Mouse (Mus musculus): ENCODE measurements around the gene Gm28043. TPM values are rescaled to one million over a fixed set of nuclear protein-coding genes. Genes with fewer than 3 reads are reported as not detected.

The Gm28043 gene
- total and polyA plus RNA-seq, 3 experiments, result 3.6 to 4.2 (median 3.7) TPM

DNA sequence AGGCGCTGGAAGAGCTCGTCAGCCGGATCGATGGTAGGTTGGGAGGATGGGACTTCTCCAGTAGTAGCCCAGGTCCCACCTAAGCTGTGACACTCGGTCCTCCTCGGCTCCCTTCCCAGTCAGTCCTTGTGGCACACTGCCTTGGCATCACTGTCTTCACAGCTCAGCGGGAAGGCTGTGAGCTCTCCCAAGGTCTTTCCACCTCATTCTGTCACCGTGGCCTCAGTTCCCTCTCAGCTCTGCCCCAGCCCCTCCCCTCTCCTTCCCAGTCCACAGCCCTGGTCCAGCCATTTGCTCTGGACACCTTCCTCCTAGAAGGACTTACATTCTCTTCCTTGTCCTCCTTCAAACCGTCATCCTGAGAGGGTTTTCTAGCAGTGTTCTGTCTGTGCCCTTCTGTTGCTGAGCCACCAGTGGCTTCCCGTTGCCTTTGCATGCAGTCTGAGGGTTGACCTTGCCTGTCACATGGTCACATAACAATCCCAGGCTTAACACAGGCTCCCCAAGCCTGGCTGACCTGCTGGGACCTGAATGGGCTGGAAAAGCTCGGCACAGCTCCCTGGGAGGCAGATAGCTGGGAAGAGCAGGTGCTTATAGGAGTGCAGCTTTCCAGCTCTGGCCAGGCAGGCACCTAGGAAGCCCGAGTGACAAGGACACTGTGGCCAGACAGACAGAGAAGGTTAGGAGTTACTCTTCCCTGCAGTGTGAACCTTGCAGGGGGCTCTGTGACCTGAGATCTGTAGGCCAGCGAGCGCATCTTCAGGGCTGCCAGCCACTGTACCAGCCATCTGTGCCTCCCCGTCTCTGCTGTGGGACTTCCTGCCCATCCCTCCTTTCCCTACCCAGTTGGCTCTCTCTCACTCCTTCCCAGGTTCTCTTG, 18.5 kb upstream of the Gm28043 start:
- Histone ChIP-seq H3K36me3 (replicated peaks in 1 of 2; ENCODE audit: control insufficient read depth in 1 of 2, insufficient read depth in 1 of 2, low read length in 1 of 2) (peaks cover 50 to 77% of the 10 kb centered on the region in 2 experiments), H3K4me2 (ENCODE audit: insufficient read depth, low read depth, poor library complexity, severe bottlenecking) (no peak overlapping the region), H3K9me3 (replicated peaks; ENCODE audit: low read length) (no peaks in the 10 kb centered on the region), H3K27me3 (replicated peaks) (no peaks in the 10 kb centered on the region), H3K4me3 (replicated peaks in 1 of 3; ENCODE audit: low read depth in 2 of 3, low read length in 2 of 3, poor library complexity in 1 of 3) (no peak overlapping the region), H3K9ac (ENCODE audit: insufficient read depth, low read depth) (no peak overlapping the region), H3K79me2 (replicated peaks; ENCODE audit: control insufficient read depth, extremely low read depth, insufficient read depth, poor library complexity, severe bottlenecking) (no peaks in the 10 kb centered on the region), H3K4me1 (ENCODE audit: control insufficient read depth in 1 of 2, insufficient read depth in 2 of 2) (no peaks in the 10 kb centered on the region), H3K27ac (ENCODE audit: insufficient read depth, low read depth) (no peak overlapping the region)
- DNase-seq (ENCODE audit: extremely low read depth), result no peak
- in situ Hi-C loops (cut with MboI; ENCODE audit: low pct_ligation_motif_present, low pct_unique_long_range_greater_than_20kb, low sequenced_read_pairs), result no loop called here
- dilution Hi-C loops (cut with MboI; ENCODE audit: extremely low pct_ligation_motif_present, extremely low pct_unique_long_range_greater_than_20kb, low sequenced_read_pairs), result no loop called here
- TF ChIP-seq IRF4 (IDR thresholded peaks at IDR 0.05; ENCODE audit: low read depth, low read length), result no peak
- no peak for TF ChIP-seq HCFC1 (IDR thresholded peaks at IDR 0.05; ENCODE audit: low read depth, low read length)
- TF ChIP-seq CHD2 (IDR thresholded peaks at IDR 0.05; ENCODE audit: low read length), result no peak
- no peak for TF ChIP-seq USF2 (conservative IDR thresholded peaks at IDR 0.05; ENCODE audit: low read depth, low read length)
- no peak for TF ChIP-seq ZNF384 (IDR thresholded peaks at IDR 0.05; ENCODE audit: low read depth, low read length)
- no peak for TF ChIP-seq SMC3 (IDR thresholded peaks at IDR 0.05; ENCODE audit: low read depth, low read length)
- TF ChIP-seq UBTF (IDR thresholded peaks at IDR 0.05; ENCODE audit: low read depth, low read length), result no peak
- TF ChIP-seq ELF1 (IDR thresholded peaks at IDR 0.05; ENCODE audit: low read depth, low read length), result no peak
- TF ChIP-seq RAD21 (IDR thresholded peaks at IDR 0.05; ENCODE audit: low read depth, low read length), result no peak
- TF ChIP-seq GABPA (IDR thresholded peaks at IDR 0.05; ENCODE audit: insufficient replicate concordance, low read depth, low read length), result no peak
- TF ChIP-seq ZMIZ1 (IDR thresholded peaks at IDR 0.05; ENCODE audit: low read depth, low read length), result no peak
- no peak for TF ChIP-seq NELFE (IDR thresholded peaks at IDR 0.05; ENCODE audit: low read depth, low read length)
- TF ChIP-seq USF1 (IDR thresholded peaks at IDR 0.05; ENCODE audit: low read depth, low read length), result no peak
- TF ChIP-seq ZKSCAN1 (IDR thresholded peaks at IDR 0.05; ENCODE audit: borderline replicate concordance, low read depth, low read length), result no peak
- no peak for TF ChIP-seq TBP (conservative IDR thresholded peaks at IDR 0.05; ENCODE audit: low read depth, low read length)
- no peak for TF ChIP-seq ETS1 (conservative IDR thresholded peaks at IDR 0.05; ENCODE audit: low read depth, low read length)

DNA sequence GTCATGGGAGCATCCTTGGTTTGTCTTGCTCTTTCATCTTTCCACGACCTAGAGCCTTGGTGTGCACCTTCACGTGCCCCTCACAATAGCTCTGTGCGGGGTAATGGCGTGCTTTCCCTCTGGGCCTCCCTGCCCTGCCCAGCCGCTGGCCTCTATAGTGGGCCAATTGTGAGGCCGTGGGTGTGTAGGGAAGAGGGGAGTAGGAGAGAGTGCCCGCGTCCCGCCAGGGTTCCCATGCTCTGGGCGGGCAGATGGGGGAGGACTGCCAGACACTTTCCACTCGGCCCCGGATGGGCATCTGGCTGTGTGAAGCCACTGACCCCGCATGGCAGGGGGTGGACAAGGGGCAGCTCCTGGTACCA, 17.9 kb upstream of the Gm28043 start:
- Histone ChIP-seq H3K27ac (ENCODE audit: insufficient read depth, low read depth) (no peak overlapping the region), H3K9me3 (replicated peaks; ENCODE audit: low read length) (no peaks in the 10 kb centered on the region), H3K79me2 (replicated peaks; ENCODE audit: control insufficient read depth, extremely low read depth, insufficient read depth, poor library complexity, severe bottlenecking) (no peaks in the 10 kb centered on the region), H3K27me3 (replicated peaks) (no peaks in the 10 kb centered on the region), H3K9ac (ENCODE audit: insufficient read depth, low read depth) (no peak overlapping the region), H3K4me2 (ENCODE audit: insufficient read depth, low read depth, poor library complexity, severe bottlenecking) (no peak overlapping the region), H3K4me1 (ENCODE audit: control insufficient read depth in 1 of 2, insufficient read depth in 2 of 2) (no peaks in the 10 kb centered on the region), H3K36me3 (replicated peaks in 1 of 2; ENCODE audit: control insufficient read depth in 1 of 2, insufficient read depth in 1 of 2, low read length in 1 of 2) (peaks cover 50 to 79% of the 10 kb centered on the region in 2 experiments), H3K4me3 (replicated peaks in 1 of 3; ENCODE audit: low read depth in 2 of 3, low read length in 2 of 3, poor library complexity in 1 of 3) (no peak overlapping the region)
- TF ChIP-seq ETS1 (conservative IDR thresholded peaks at IDR 0.05; ENCODE audit: low read depth, low read length), result no peak
- no peak for TF ChIP-seq MAFK (IDR thresholded peaks at IDR 0.05; ENCODE audit: insufficient replicate concordance, low read length)
- no peak for TF ChIP-seq PAX5 (IDR thresholded peaks at IDR 0.05; ENCODE audit: low read length)
- TF ChIP-seq NRF1 (IDR thresholded peaks at IDR 0.05; ENCODE audit: low read depth, low read length), result no peak
- dilution Hi-C loops (cut with MboI; ENCODE audit: extremely low pct_ligation_motif_present, extremely low pct_unique_long_range_greater_than_20kb, low sequenced_read_pairs) (no loop called here), in situ Hi-C loops (cut with MboI; ENCODE audit: low pct_ligation_motif_present, low pct_unique_long_range_greater_than_20kb, low sequenced_read_pairs) (no loop called here)
- DNase-seq (ENCODE audit: extremely low read depth), result no peak
